Mouse (Mus musculus) bone marrow macrophage, adult 2 months (primary cell): ENCODE data around the gene Gm28051.

Experiments used
- CTCF ChIP-seq: IDR thresholded peaks from 2 replicates; pipeline ENCODE4 v1.5.1; 2012; ENCODE audit warnings: low read depth, mild to moderate bottlenecking, low read length, moderate library complexity
- POLR2A ChIP-seq: IDR thresholded peaks from 2 replicates; pipeline ENCODE4 v1.6.1; 2012; ENCODE audit warnings: mild to moderate bottlenecking, low read depth, low read length, borderline replicate concordance

DNA sequence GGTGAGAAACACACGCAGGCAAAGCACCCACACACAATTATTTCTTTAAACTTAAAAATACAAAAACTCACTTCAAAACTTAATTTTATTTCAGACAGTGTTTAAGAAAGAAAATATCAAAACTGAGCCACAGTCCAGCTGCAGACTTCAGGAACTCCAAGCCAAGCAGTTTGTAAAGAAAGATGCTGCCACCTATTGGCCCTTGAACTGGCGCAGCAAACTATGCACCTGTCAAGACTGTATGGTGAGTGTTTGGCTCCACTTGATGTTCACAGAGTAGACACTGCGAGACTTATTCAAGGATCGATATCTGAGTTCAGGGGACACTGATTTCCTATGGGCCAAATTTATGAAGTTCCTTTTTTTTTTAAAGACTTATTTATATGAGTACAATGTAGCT is 11.4 kb upstream of the Gm28051 start:
- TF ChIP-seq POLR2A (no peak), CTCF (no peak)
